Mouse (Mus musculus) bone marrow macrophage, adult 2 months (primary cell): ENCODE measurements around the gene Adgrl3. TPM values are rescaled to one million over a fixed set of nuclear protein-coding genes. Genes with fewer than 3 reads are reported as not detected.

Experiments
- H3K27ac ChIP-seq: 2 replicates; pipeline ENCODE4 v1.5.1; 2012; ENCODE audit warnings: low read depth, low read length; ENCODE audit not compliant: insufficient read depth
- H3K4me1 ChIP-seq: 2 replicates; pipeline ENCODE4 v1.6.1; 2012; ENCODE audit warnings: low read length; ENCODE audit not compliant: control insufficient read depth, insufficient read depth
- H3K4me3 ChIP-seq: 2 replicates; pipeline ENCODE4 v1.5.1; 2012; ENCODE audit warnings: mild to moderate bottlenecking, low read length, moderate library complexity; ENCODE audit not compliant: insufficient read depth
- CTCF ChIP-seq: IDR thresholded peaks from 2 replicates; pipeline ENCODE4 v1.5.1; 2012; ENCODE audit warnings: low read depth, mild to moderate bottlenecking, low read length, moderate library complexity
- POLR2A ChIP-seq: IDR thresholded peaks from 2 replicates; pipeline ENCODE4 v1.6.1; 2012; ENCODE audit warnings: mild to moderate bottlenecking, low read depth, low read length, borderline replicate concordance
- polyA plus RNA-seq: library from polyadenylated mRNA; stranded (reverse); fragments of >200 nt; gene quantifications from 2 replicates; pipeline ENCODE4 v1.2.4, GENCODE M21; 2012; ENCODE audit not compliant: missing spikeins, insufficient read depth, insufficient read length

Gene Adgrl3
- polyA plus RNA-seq, 1 experiment, result not detected

- TF ChIP-seq POLR2A, result no peak
- TF ChIP-seq CTCF, result no peak
- no peaks in the 10 kb centered on the region for H3K4me1 ChIP-seq
- no peak overlapping the region for H3K27ac ChIP-seq
- no peak overlapping the region for H3K4me3 ChIP-seq
Observed at GRCm38 (mm10) chr5:81676896-81677295, 657.0 kb downstream of the Adgrl3 start.

DNA sequence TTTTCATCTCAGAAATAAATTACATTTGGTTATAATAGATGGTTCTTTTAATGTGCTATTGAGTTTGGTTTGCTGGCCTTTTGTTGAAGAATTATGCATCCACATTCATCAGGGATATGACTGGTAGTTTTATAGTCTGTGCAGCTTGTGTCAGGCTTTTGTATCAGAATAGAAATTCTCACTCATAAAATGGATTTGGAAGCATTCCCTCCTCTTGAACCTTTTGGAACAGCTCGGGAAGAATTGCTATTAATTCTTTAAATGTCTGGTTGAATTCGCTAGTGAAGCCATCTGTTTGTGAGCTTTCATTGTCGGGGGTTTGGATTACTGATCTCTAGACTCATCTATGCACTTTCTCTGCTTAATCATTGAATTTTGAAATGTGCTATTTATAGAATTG, 666.3 kb downstream of the Adgrl3 start:
- no peak overlapping the region for H3K4me3 ChIP-seq
- H3K27ac ChIP-seq, result no peak overlapping the region
- H3K4me1 ChIP-seq, result no peaks in the 10 kb centered on the region
- TF ChIP-seq POLR2A (no peak), CTCF (no peak)

GRCm38 (mm10) chr5:81686845-81687244, 666.9 kb downstream of the Adgrl3 start:
- H3K4me1 ChIP-seq, result no peaks in the 10 kb centered on the region
- no peak overlapping the region for H3K27ac ChIP-seq
- TF ChIP-seq POLR2A, result no peak
- no peak for TF ChIP-seq CTCF
- H3K4me3 ChIP-seq, result no peak overlapping the region

GRCm38 (mm10) chr5:81729620-81730019, 709.7 kb downstream of the Adgrl3 start:
- Histone ChIP-seq H3K4me3 (no peak overlapping the region), H3K4me1 (no peaks in the 10 kb centered on the region), H3K27ac (no peak overlapping the region)
- TF ChIP-seq CTCF (no peak), POLR2A (no peak)

DNA sequence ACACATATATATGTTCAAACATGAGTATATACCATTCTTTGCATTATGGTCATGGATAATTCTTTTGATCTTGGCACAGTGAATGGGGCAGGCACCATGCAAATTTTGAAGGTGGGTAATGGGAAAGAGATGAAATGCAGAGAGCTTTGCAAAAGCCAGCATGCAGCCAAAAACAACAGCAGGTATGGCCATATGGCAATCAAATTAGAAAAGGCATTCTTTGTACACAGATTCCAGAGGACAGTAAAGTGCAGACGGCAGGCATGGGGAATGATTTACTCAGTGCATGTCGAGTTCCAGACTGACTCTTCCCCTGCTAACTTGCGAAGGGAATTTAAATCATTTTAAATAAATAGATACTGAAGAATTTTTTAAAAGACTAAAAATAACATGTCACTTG, 716.1 kb downstream of the Adgrl3 start:
- TF ChIP-seq CTCF (no peak), POLR2A (no peak)
- H3K4me1 ChIP-seq, result no peaks in the 10 kb centered on the region
- no peak overlapping the region for H3K4me3 ChIP-seq
- H3K27ac ChIP-seq, result no peak overlapping the region

GRCm38 (mm10) chr5:81738286-81739032, 718.5 kb downstream of the Adgrl3 start:
- Histone ChIP-seq H3K27ac (no peak overlapping the region), H3K4me3 (no peak overlapping the region), H3K4me1 (no peaks in the 10 kb centered on the region)
- TF ChIP-seq POLR2A (no peak), CTCF (no peak)

DNA sequence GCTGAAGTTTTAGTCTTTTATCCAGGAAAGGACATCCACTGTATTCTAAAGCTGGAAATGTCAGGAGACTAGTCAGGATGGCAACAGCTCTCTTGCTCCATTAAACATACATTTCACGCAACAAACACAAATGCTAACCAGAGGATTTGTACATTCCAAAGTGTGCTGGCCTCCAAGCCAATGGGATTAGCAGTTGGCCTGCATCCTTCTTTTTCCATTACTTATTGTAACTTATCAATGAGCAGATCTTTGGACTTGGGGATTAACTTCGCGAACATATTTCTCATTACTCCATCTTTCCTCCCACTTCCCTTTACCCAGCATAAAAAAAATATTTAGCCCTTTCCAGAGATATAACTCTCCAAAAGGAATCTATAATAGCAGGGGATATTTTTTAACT, 732.5 kb downstream of the Adgrl3 start:
- no peak for TF ChIP-seq CTCF
- TF ChIP-seq POLR2A, result no peak
- H3K27ac ChIP-seq, result no peak overlapping the region
- H3K4me1 ChIP-seq, result no peaks in the 10 kb centered on the region
- no peak overlapping the region for H3K4me3 ChIP-seq

- TF ChIP-seq POLR2A (no peak), CTCF (no peak)
- no peak overlapping the region for H3K4me3 ChIP-seq
- no peaks in the 10 kb centered on the region for H3K4me1 ChIP-seq
- no peak overlapping the region for H3K27ac ChIP-seq
Observed at GRCm38 (mm10) chr5:81755711-81756110, 735.8 kb downstream of the Adgrl3 start.

GRCm38 (mm10) chr5:81757093-81757725, 737.3 kb downstream of the Adgrl3 start:
- Histone ChIP-seq H3K4me3 (no peak overlapping the region), H3K4me1 (no peaks in the 10 kb centered on the region), H3K27ac (no peak overlapping the region)
- TF ChIP-seq CTCF, result no peak
- TF ChIP-seq POLR2A, result no peak

DNA sequence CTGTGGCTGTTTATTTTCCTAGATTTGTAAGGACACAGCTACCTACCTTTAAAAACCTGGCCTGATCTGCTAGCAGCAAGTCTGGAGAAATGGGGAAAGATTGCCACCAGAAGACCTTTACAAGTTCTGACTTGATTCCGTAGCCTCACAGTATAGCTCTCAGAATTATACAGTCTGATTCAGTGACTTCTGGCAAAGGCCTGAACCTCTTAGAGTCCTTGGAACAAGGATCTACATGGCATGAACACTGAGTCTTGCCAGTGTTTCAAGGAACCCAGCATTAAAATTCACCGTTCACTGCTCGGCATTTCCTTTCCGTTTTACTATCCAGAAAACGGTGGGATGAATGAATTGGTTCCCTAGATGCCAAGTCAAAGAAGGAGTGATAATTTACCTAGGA, 756.3 kb downstream of the Adgrl3 start:
- no peak overlapping the region for H3K4me3 ChIP-seq
- TF ChIP-seq POLR2A, result no peak
- no peaks in the 10 kb centered on the region for H3K4me1 ChIP-seq
- H3K27ac ChIP-seq, result no peak overlapping the region

DNA sequence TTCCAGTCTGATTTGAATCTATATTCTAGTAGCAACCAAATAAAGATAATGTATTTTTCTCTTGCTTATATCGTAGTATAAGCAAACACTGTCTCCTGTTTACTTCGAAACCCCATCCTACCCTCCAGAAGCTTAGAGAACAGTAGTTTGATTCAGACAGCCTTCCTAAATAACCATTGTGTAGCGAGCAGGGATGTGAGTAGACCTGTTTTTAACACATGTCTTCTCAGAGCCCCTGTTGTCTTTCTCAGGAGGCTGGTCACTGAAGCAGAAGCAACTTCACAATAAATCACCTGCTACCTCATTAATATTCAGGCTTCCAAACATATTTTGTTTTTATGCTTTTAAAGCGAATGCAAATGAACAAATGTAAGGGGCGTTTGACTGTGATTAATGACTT, 756.8 kb downstream of the Adgrl3 start:
- Histone ChIP-seq H3K4me1 (no peaks in the 10 kb centered on the region), H3K4me3 (no peak overlapping the region), H3K27ac (no peak overlapping the region)
- TF ChIP-seq CTCF, result no peak
- TF ChIP-seq POLR2A, result no peak
